Mouse (Mus musculus) olfactory bulb, adult 2 months (tissue): Measurements from ENCODE around the gene Akap13.

Source experiments
- CTCF ChIP-seq: fragments of 200-500 bp; IDR thresholded peaks from 2 replicates; pipeline ENCODE4 v1.5.1; 2012; ENCODE audit warnings: low read depth, mild to moderate bottlenecking, low read length, moderate library complexity; ENCODE audit not compliant: insufficient read depth
- POLR2A ChIP-seq: fragments of 200-500 bp; IDR thresholded peaks from 2 replicates; pipeline ENCODE4 v1.6.1; 2012; ENCODE audit warnings: mild to moderate bottlenecking, low read depth, low read length, moderate library complexity; ENCODE audit not compliant: insufficient read depth

GRCm38 (mm10) chr7:75539168-75539567 lies 83.8 kb downstream of the Akap13 start:
- TF ChIP-seq CTCF (no peak), POLR2A (no peak)
